Mouse (Mus musculus) cerebellum, adult 2 months (tissue): ENCODE measurements around the gene Slc35g2.

Experiments
- CTCF ChIP-seq: fragments of 200-500 bp; IDR thresholded peaks from 2 replicates; pipeline ENCODE4 v1.5.1; 2011; ENCODE audit warnings: low read depth, mild to moderate bottlenecking, control low read depth, low read length, moderate library complexity, borderline replicate concordance; ENCODE audit not compliant: insufficient read depth
- POLR2A ChIP-seq: fragments of 200-500 bp; IDR thresholded peaks from 2 replicates; pipeline ENCODE4 v1.6.1; 2011; ENCODE audit warnings: low read length, control low read depth, borderline replicate concordance; ENCODE audit not compliant: insufficient read depth

DNA sequence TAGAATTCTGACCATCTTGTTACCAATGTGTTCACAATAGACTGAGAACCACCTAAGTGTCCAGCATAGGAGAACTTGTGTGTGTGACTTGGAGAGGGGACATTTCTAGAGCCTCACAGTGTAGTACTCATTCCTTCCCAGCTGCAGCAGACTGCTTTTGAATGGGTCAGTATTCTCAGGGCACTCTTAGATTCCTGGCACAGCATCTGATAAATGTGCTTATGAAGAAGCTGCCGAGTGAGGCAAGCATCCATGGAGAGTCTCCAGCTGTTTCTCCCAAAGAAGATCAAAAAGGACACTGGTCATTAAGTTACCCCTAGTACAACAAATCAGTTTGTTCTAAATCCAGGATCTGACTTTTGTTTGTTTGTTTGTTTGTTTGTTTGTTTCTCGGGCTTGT, 2.4 kb upstream of the Slc35g2 start:
- TF ChIP-seq POLR2A: no peak
- TF ChIP-seq CTCF: no peak
